Mouse (Mus musculus) C2C12 (cell line): ENCODE results near the gene Nfix. TPM values are rescaled to one million over a fixed set of nuclear protein-coding genes. Genes with fewer than 3 reads are reported as not detected.
A peak's percentile ranks its signal among the peaks of the same experiment; 100 is the strongest.

Experiments used
- H3K27me3 ChIP-seq: one replicate; pipeline ENCODE4 v1.6.1; 2011; ENCODE audit not compliant: control insufficient read depth, insufficient read depth, insufficient read length
- H3K36me3 ChIP-seq: one replicate; pipeline ENCODE4 v1.6.1; 2011; ENCODE audit not compliant: control insufficient read depth, insufficient read depth
- H3K4me3 ChIP-seq: one replicate; pipeline ENCODE4 v1.5.1; 2011; ENCODE audit warnings: mild to moderate bottlenecking, control low read depth; ENCODE audit not compliant: poor library complexity, insufficient read depth, severe bottlenecking
- H3K79me2 ChIP-seq: one replicate; pipeline ENCODE4 v1.6.1; 2011; ENCODE audit not compliant: control insufficient read depth, insufficient read depth
- H3K79me3 ChIP-seq: one replicate; pipeline ENCODE4 v1.6.1; 2011; ENCODE audit warnings: low read depth, control low read depth
- H3ac ChIP-seq: one replicate; pipeline ENCODE3; 2011; ENCODE audit warnings: low read depth; ENCODE audit not compliant: control insufficient read depth, insufficient read length
- CEBPB ChIP-seq: IDR thresholded peaks from one replicate; pipeline ENCODE4 v1.6.1; 2011; ENCODE audit warnings: low read depth, mild to moderate bottlenecking, control low read depth, moderate library complexity
- CTCF ChIP-seq: IDR thresholded peaks from one replicate; pipeline ENCODE4 v1.5.1; 2011; ENCODE audit not compliant: control insufficient read depth, insufficient read depth, insufficient read length
- FOSL1 ChIP-seq: IDR thresholded peaks from one replicate; pipeline ENCODE4 v1.8.0; 2011; ENCODE audit warnings: mild to moderate bottlenecking, low read length; ENCODE audit not compliant: poor library complexity, insufficient read depth, severe bottlenecking
- MAX ChIP-seq: IDR thresholded peaks from one replicate; pipeline ENCODE4 v1.6.1; 2011; ENCODE audit warnings: mild to moderate bottlenecking, control low read depth
- MYOD1 ChIP-seq: IDR thresholded peaks from one replicate; pipeline ENCODE4 v1.6.1; 2011; ENCODE audit warnings: low read depth; ENCODE audit not compliant: control insufficient read depth, insufficient read length
- MYOG ChIP-seq: IDR thresholded peaks from one replicate; pipeline ENCODE4 v1.6.1; 2011; ENCODE audit not compliant: control insufficient read depth, insufficient read length; ENCODE audit errors: extremely low read depth
- USF1 ChIP-seq: IDR thresholded peaks from one replicate; pipeline ENCODE4 v1.6.1; 2011; ENCODE audit warnings: low read depth, mild to moderate bottlenecking, control low read depth, moderate library complexity
- polyA plus RNA-seq: library from polyadenylated mRNA; unstranded; fragments of >200 nt; fragmentation: generic; extraction: Trizol; gene quantifications from one replicate; pipeline ENCODE4 v1.2.1, GENCODE M21; 2012; ENCODE audit warnings: missing spikeins

Gene Nfix
- polyA plus RNA-seq, 1 experiment = 50.7 TPM

DNA sequence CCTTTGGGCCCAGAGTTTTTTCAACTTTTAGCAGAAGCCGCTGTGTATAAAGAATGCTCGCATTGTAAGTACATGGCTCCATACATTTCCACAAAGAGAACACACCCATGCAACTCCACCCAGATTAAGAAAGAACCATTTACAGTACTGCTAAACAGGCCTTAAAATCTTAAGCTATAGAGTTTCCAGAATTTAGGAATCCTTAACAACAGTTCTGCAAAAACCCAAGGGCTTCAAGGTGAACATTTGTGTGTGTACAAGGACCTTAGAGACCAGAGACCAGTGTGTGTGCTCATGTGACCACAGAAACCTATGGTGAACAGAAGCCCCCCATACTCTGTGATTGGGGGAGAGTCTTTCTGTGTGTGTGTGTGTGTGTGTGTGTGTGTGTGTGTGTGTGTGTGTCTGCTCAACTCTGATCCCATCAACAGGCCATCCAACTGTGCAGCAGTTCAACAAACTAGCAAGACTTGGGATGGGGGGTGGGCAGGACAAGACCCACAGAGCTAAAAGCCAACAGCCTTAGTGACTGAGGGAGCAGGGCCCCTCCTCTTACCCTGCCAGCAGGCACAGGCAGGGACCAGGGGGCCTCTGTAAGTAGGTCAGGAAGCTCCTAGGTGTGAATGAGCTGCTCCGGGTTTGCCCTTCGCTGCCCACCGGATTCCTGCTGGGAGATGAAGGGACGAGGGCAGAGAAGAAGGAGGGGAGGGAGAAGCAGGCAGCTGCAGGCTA, 19.0 kb downstream of the Nfix start:
- Histone ChIP-seq H3K79me2 (peaks cover 100% of the 10 kb centered on the region), H3ac (no peak overlapping the region), H3K4me3 (no peak overlapping the region), H3K36me3 (no peaks in the 10 kb centered on the region), H3K79me3 (peaks cover 74% of the 10 kb centered on the region), H3K27me3 (no peaks in the 10 kb centered on the region)
- no peak for TF ChIP-seq MAX
- no peak for TF ChIP-seq MYOD1
- TF ChIP-seq CEBPB = no peak
- TF ChIP-seq USF1 = no peak
- TF ChIP-seq FOSL1 = no peak
- no peak for TF ChIP-seq CTCF
- no peak for TF ChIP-seq MYOG

DNA sequence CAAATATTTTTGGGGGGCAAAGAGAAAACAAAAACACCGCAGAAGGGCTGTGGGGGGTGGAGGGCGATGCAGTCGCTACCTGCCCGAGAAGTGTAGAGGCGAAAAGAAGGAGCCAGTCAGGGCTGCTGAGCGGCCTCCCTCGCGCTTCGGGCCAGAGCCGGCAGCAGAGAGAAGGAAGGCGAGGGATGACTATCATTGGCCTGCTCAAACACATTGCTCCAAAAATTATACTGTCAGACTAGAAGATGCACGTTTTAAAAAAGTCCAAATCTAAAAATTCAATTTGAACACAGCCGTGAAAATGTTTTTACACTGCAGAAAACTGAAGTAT, 20.0 kb downstream of the Nfix start:
- H3K4me3 ChIP-seq = no peak overlapping the region
- H3K36me3 ChIP-seq = no peaks in the 10 kb centered on the region
- peaks cover 73% of the 10 kb centered on the region for H3K79me3 ChIP-seq
- H3ac ChIP-seq = peak overlapping the region; percentile 64
- no peaks in the 10 kb centered on the region for H3K27me3 ChIP-seq
- TF ChIP-seq CEBPB (no peak), USF1 (no peak), CTCF (no peak), FOSL1 (no peak), MYOD1 (no peak), MAX (no peak), MYOG (no peak)
- peaks cover 100% of the 10 kb centered on the region for H3K79me2 ChIP-seq

DNA sequence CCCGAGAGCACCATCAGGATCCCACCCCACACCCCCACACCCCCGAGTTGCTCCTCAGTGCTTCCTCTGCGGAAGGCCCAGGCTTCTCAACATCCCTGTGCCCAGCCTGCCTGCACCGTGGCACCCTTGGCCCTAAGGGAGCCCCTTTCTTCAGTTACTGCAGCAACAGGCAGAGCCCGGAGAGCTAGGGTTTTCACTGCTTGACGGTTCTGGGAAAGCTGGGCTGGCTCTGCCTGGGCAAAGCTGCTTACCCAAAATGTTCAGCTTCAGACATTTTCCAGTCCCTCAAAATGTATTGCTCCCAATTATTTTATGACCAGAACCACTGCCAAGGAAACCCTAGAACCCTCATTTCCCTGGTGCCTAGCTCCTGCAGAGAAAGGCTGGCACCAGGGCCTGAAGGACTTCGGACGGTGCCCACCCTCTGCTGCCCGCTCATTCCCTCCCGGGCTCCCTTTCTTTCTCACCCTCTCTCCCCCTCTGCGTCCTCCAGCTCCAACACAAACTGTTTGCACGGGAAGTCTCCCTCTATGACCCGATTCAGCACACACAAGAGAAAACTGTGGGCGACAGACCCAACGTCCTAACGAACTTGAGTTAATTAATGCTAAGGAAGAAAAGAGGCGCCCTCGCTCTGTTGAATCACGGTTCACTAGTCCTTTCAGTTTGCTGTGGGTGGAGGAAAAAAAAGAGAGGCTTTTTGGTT, 20.5 kb downstream of the Nfix start:
- Histone ChIP-seq H3K4me3 (no peak overlapping the region), H3K27me3 (no peaks in the 10 kb centered on the region), H3K79me3 (peaks cover 68% of the 10 kb centered on the region), H3ac (peak overlapping the region; percentile 55), H3K36me3 (no peaks in the 10 kb centered on the region), H3K79me2 (peaks cover 100% of the 10 kb centered on the region)
- TF ChIP-seq CEBPB = no peak
- TF ChIP-seq MYOD1 = no peak
- TF ChIP-seq FOSL1 = no peak
- no peak for TF ChIP-seq MYOG
- no peak for TF ChIP-seq USF1
- TF ChIP-seq CTCF = no peak
- no peak for TF ChIP-seq MAX

DNA sequence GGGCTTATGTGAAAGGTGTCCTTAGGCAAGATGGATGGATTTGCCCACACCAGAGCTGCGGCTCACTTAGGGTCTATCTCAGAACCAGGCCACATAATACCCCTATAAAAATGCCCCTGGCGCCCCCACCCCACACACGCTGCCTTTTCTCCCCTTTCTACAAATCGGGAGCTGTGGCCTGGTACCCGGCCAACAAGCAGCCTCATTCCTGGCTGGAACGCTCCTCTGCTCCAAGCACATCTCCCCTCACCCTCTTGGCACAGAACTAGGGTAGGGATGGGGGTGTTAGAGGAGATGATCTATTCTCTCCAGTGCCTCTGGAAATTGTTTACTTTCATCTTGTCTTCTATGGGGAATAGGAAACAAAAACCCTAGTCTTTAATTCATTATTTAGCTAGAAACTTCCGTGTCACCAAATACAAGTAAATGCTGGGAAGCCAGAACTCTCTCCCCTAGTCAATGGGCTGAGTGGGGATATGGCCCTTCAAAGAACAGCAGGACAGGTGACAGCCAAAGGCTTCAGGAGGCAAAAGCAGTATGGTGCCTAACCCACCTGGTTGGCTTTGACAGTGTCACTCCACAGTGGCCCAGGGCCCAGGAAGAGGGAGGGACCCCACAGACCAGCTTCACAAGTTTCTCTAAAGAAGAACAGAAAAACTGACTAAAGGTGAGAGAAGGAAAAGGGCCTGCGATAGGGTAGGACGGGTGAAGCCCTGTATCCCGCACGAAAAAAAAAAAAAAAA, 21.3 kb downstream of the Nfix start:
- Histone ChIP-seq H3ac (no peak overlapping the region), H3K79me3 (peaks cover 63% of the 10 kb centered on the region), H3K4me3 (no peak overlapping the region), H3K27me3 (no peaks in the 10 kb centered on the region), H3K36me3 (no peaks in the 10 kb centered on the region), H3K79me2 (peaks cover 99% of the 10 kb centered on the region)
- TF ChIP-seq FOSL1 = no peak

DNA sequence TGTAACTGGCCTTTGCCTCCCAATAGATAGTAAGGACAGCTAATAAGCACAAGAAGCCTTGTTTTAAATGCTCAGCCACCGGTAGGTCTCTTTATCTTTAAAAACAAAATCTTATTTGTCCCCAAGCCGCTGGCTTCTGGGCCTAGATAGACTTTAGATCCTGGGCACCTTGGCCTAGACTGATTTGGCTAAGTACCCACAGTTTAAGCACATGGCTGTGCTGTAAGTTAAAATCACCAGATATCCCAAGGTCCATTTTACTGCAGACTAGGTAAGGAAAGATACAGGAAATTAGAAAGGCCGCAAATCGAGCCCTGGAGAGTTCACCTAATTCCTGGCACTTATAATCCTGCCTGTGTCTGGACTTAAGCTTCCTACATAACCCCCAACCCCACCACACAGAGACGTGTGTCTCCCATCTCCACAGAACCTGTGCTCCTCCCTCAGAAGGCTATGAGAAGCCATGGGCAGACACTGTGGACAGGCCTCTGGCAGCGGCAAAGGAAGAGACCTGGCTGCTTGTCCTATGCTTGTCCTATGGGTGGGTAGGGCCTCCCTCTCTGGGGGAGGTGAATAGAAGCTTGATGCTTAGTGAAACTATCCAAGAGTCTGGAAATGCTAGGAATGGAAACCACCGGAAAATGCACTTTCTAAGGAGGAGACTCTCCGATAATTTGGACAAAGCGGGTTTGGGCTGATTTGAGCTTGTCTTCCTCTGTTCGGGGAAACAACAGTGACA, 22.1 kb downstream of the Nfix start:
- TF ChIP-seq MAX = no peak
- no peak for TF ChIP-seq MYOD1
- no peak for TF ChIP-seq FOSL1
- no peak for TF ChIP-seq CEBPB
- TF ChIP-seq USF1 = no peak
- TF ChIP-seq MYOG = no peak
- TF ChIP-seq CTCF = no peak
- H3K36me3 ChIP-seq = no peaks in the 10 kb centered on the region
- H3ac ChIP-seq = no peak overlapping the region
- H3K79me2 ChIP-seq = peaks cover 99% of the 10 kb centered on the region
- no peaks in the 10 kb centered on the region for H3K27me3 ChIP-seq
- H3K4me3 ChIP-seq = no peak overlapping the region
- peaks cover 60% of the 10 kb centered on the region for H3K79me3 ChIP-seq
